Mouse (Mus musculus) heart, postnatal 4 days (tissue): ENCODE data around the gene Olfr282. TPM values are rescaled to one million over a fixed set of nuclear protein-coding genes. Genes with fewer than 3 reads are reported as not detected.
A peak's percentile ranks its signal among the peaks of the same experiment; 100 is the strongest.

Source experiments
- DNase-seq: peaks from one replicate; pipeline ENCODE4 v3.0.0; 2021
- total RNA-seq, 2 experiments: library from RNA; stranded (reverse); gene quantifications; 2 replicates each; pipeline ENCODE4 v1.2.3; 2021

Gene Olfr282
- total RNA-seq, 2 experiments from 2014 or later, result not detected

- DNase-seq, result peak; percentile 62
Measured at GRCm38 (mm10) chr15:98475382-98475781, 44.4 kb downstream of the Olfr282 start.

- no peak for DNase-seq
Measured at GRCm38 (mm10) chr15:98476281-98476680, 45.3 kb downstream of the Olfr282 start.

DNA sequence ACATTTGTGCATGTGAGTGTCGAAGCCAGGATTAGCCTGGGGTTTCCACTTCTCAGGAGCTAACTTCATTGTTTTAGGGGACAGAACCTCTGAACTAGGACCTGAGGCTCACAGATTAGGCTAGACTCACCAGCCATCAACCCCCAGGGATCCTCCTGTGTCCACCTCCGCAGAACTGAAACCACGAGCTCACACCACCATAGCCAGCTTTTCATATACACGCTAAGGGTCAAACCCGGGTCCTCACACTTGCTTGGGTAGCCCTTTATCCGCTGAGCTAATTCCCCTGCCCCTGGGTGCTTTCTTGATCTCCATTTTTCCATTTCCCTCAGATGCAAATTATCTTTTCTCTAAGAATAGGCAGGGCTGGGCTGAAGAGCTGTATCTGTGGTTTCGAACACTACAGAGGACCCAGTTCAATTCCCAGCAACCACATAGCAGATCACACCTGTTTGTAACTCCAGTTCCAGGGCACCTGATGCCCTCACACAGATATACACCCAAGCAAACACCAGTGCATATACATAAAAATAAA lies 48.6 kb downstream of the Olfr282 start:
- no peak for DNase-seq

- no peak for DNase-seq
Measured at GRCm38 (mm10) chr15:98482701-98483100, 51.7 kb downstream of the Olfr282 start, which contains the start of gene Lalba. Gene Lalba (minus strand): TSS chr15:98482721.

GRCm38 (mm10) chr15:98483907-98484886 lies 53.2 kb downstream of the Olfr282 start:
- DNase-seq, result peak; percentile 43

DNA sequence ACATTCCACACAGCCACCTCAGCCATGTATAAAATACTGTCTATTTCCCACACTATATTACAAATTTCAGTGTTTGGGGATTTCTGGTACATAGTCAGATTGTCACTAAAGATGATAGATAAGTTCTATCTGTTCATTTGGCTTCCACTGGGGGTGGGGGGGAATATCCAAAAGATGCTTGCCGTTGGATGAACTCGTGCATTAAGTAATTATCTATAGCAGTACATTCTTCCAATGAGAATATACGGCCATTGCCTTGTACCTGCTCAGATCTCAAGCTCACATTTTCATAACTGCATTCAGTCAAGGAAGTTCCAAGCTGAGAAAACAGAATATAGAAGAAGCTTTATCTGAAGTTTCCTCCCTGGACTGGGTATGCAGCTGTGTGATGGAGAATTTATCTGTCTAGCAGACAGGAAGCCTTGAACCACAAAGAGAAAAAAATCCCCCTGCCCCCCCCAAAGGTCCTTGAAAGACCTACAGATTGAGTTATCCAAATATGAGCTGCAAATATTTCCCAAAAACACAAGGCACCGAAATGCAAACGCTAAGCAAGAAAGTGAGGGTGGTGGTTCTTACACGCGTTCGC lies 55.5 kb downstream of the Olfr282 start:
- no peak for DNase-seq

Other genes starting within 250 kb of the Olfr282 start
- not detected for gene Olfr288, start 235.7 kb upstream of the Olfr282 start, total RNA-seq
- not detected for gene Gm44579, start 210.2 kb upstream of the Olfr282 start, total RNA-seq
- not detected for gene Olfr287, start 210.2 kb upstream of the Olfr282 start, total RNA-seq
- gene Olfr286, start 196.8 kb upstream of the Olfr282 start, total RNA-seq, result not detected
- not detected for gene H1fnt, start 173.9 kb upstream of the Olfr282 start, total RNA-seq
- gene Zfp641, start 135.1 kb upstream of the Olfr282 start, total RNA-seq, result 1 to 10 TPM; 4.9 to 5.3 TPM
- not detected for gene Olfr285, start 113.9 kb upstream of the Olfr282 start, total RNA-seq
- gene Olfr284, start 90.2 kb upstream of the Olfr282 start, total RNA-seq, result not detected
- gene Olfr283, start 50.3 kb upstream of the Olfr282 start, total RNA-seq, result not detected
- gene Olfr281, start 21.4 kb downstream of the Olfr282 start, total RNA-seq, result not detected
- not detected for gene OR5BS1P, start 38.7 kb downstream of the Olfr282 start, total RNA-seq
- not detected for gene Lalba, start 51.5 kb downstream of the Olfr282 start, total RNA-seq
- not detected for gene Olfr279, start 61.2 kb downstream of the Olfr282 start, total RNA-seq
- 10 to 100 TPM; 88.8 to 93.8 TPM for gene Kansl2, start 103.0 kb downstream of the Olfr282 start, total RNA-seq
- 10 to 100 TPM; 33.8 to 34.1 TPM for gene Ccnt1, start 139.7 kb downstream of the Olfr282 start, total RNA-seq
- gene 4930415O20Rik, start 139.8 kb downstream of the Olfr282 start, total RNA-seq, result not detected
- 100 to 1,000 TPM; 141 to 152 TPM for gene Adcy6, start 178.9 kb downstream of the Olfr282 start, total RNA-seq
- 10 to 100 TPM; 15.5 to 15.8 TPM for gene Cacnb3, start 199.6 kb downstream of the Olfr282 start, total RNA-seq
- 10 to 100 TPM; 57.6 to 59.6 TPM for gene Ddx23, start 231.7 kb downstream of the Olfr282 start, total RNA-seq
- gene Rnd1, start 246.2 kb downstream of the Olfr282 start, total RNA-seq, result 1 to 10 TPM; 1.5 TPM